Mouse (Mus musculus): ENCODE measurements around the gene Kcnj11.
A peak's percentile ranks its signal among the peaks of the same experiment; 100 is the strongest.

The Kcnj11 gene

GRCm38 (mm10) chr7:46100563-46100962 is at the start of gene Kcnj11:
Kcnj11 (minus strand) TSS chr7:46100764.
- peak; percentile 72 for DNase-seq (ENCODE audit: low read depth, low spot score)

DNA sequence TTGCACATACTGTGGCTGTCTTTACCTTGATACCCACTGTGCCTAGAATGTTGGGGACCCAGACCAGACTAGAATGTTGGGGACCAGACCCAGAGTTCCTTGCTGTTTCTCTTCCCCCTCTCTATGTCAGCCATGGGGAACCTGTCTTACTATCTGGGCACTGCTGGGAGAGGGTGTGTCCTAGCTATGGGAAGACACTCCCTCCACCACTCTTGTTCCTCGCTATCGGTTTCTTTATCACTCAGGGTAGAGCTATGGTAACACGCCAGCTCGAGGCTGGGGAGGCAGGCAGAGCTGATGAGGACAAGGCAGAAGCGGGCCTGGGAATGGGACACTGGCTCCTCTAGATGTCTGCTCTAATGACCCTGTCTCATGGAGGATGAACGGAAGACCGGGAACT is 46.9 kb upstream of the Kcnj11 start:
- no peak for DNase-seq (ENCODE audit: low read depth, low spot score)

DNA sequence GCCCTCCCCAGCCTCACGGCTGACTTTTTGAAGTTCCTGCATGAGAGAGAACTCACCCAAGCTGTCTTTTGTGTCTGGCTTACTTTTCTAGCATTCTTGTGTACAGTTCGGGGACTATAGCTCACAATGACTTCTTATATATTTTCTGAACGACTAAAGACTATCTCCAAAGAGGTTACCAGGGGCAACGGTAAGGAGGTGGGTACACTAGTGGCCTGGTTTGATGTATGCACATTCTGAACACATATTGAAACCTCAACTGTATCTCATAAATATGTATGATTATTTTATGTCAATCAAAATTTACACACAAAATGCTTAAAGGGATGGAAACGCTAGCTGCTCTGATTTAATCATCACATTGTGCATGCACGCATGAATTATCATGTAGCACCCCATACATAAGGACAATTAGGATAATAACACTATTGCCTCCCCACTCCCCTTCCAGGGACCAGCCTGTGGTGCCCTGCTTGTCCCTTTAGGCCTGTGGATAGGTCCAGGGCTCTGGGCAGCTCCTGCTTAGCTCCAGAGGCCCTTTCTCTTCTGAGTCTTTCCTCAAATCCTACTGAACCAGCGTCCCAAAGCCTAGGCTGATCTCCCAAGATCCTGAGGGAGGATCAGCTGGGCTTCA is 46.2 kb upstream of the Kcnj11 start:
- DNase-seq (ENCODE audit: low read depth, low spot score), result no peak

GRCm38 (mm10) chr7:46144061-46144460 is 43.5 kb upstream of the Kcnj11 start:
- no peak for DNase-seq (ENCODE audit: low read depth, low spot score)

DNA sequence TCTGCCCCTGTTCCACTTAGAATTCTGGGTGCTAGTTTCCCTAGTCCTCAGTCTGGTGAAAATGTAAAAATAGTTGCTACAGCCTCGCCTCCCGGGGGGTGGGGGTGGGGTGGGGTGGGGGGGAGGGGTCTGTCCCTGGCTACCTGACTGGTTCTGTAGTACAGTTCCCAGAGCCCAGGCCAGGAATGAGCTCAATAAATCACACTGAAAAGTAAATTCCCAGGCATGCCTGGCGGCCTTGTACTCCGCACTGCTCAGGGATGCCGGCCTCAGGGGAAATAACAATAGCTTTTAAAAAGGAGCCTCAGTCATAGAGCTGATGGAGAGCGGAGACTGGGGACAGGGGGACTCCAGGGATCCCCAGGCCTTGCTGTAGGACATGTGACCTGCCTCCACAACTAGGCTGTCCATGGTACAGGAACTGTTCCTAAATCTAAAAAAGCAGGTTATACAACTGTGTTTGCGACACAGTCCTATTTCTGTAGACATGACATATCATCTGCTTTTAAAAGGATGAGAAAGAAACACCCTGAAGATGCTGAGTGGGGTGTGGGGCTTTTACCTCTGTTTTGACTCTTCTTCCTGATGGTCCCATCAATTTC is 37.9 kb upstream of the Kcnj11 start:
- DNase-seq (ENCODE audit: low read depth, low spot score), result no peak

GRCm38 (mm10) chr7:46133858-46134257 is 33.3 kb upstream of the Kcnj11 start:
- no peak for DNase-seq (ENCODE audit: low read depth, low spot score)

- DNase-seq (ENCODE audit: low read depth, low spot score), result no peak
These were observed 31.7 kb upstream of the Kcnj11 start for GRCm38 (mm10) chr7:46132229-46132628.

DNA sequence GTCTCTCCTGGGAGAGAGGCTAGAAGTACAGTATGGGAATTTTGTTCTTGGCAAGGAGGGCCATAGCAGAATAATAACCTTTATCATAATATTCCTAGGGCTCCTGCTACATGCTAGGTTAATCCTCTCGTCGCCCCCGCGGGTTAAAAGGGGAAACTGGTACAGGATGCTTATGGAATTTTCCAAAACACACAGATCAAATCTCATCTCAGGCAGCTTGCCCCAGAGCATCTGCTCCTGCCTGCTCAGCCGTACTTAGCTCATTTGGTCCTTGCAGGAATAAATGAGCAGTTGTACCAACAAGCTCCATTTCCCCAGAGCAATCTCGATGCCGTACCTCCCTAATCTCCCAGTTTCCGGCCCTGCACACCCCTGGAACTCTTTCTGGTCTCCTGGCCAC is 31.2 kb upstream of the Kcnj11 start:
- no peak for DNase-seq (ENCODE audit: low read depth, low spot score)

DNA sequence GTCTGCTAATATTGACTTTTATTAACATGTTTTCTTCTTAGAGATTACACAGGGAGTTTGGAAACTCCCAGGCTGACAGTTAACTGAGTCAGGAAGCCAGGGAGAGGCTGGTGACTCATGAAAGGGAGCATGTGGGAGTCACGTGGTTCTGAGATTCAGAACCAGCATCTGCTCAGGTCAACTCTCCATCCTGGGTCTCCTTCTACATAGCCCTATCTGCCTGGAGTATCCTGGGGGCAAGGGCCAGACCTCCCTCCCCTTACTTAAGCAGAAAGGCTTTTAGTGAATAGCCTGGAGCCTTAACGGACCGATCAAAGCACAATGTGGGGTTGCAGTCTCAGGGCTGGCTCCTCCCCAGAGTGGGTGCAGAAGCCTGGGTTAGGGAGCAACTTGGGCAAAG is 30.7 kb upstream of the Kcnj11 start:
- no peak for DNase-seq (ENCODE audit: low read depth, low spot score)

GRCm38 (mm10) chr7:46130723-46131122 is 30.2 kb upstream of the Kcnj11 start:
- no peak for DNase-seq (ENCODE audit: low read depth, low spot score)

DNA sequence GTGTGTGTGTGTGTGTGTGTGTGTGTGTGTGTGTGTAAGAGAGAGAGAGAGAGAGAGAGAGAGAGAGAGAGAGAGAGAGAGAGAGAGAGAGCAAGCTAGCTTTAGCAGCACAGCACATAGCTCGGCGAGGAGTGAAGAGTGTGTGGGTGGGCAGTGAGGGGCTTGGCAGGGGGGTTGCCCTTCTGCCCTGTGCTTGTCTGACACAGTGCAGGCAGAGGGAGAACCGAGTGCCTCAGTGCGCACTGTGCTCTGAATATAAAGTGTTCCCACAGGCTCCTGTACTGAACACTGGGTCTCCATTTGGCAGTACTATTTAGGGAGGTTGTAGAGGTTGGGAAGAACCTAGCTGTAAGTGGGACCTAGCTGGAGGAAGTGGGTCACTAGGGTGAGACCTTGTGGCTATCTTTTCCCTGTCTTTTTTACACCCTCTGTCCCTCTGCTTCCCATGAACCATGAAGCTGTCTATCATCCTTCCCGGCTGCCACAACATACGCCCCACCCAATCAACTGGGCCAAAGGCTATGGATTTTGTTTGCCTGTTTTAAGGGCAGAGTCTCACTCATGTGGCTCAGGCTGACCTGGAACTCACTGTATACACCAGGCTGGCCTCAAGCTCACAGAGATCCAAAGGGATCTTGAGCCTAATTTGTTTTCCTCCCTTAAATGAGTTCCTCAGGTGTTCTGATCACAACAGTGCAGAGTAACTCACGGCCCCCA is 29.1 kb upstream of the Kcnj11 start:
- no peak for DNase-seq (ENCODE audit: low read depth, low spot score)

DNA sequence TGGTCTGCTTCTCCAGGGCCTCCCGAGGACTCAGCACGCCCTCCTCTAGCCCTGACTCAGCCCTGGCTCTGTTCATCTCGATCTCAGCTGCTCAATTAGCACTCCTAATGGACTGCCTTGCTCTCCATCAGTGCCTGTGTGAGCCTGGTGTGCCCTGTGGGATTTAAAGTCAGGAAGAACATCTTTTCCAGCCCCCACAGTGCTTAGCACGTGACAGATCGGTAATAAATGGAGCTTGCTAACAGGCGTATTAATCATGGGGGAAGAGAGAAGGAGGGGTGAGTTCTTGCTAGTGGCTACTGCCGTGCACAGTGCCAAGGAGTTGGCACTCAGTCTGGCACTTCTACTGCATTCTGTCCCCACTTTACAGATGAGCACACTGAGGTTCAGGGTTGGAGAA is 27.6 kb upstream of the Kcnj11 start:
- DNase-seq (ENCODE audit: low read depth, low spot score), result no peak

DNA sequence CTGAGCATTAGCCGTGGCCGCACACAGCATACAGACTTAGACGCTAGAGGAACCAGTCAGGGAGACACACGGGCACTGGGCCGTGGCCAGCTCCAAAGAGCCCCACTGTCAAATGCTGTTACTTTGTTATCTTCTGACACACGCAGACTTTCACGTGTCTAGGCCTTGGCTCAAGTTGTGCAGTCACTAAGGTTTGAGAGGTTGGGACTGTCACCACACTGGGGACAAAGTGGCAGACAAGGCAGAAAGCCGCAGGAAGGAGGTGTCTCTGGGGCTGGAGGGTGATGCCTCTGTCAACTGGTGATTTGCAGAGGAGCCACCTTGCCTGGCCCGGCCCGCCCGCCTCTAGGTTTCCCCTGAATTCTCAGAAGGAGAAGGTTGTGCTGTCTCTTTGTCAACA is 24.8 kb upstream of the Kcnj11 start:
- DNase-seq (ENCODE audit: low read depth, low spot score), result no peak

DNA sequence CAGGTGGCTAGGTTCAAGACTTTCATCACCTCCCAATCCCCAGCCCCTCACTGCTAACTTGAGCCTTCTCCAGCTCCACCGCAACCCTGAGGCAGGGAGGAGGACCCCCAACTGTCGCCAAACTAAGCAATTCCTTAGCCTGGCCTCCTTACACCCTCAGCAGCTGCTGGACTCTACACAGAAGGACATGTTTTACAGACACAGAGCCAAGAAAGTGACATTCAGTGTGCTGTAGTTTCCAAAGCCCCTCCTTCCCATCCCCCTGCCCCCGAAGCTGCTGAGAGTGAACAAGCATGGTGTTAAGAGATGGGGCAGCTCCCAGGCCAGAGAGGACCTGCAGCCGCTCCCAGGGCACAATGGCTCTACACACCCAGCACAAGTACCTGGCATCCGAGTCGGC is 23.9 kb upstream of the Kcnj11 start:
- no peak for DNase-seq (ENCODE audit: low read depth, low spot score)

GRCm38 (mm10) chr7:46122964-46123363 is 22.4 kb upstream of the Kcnj11 start:
- no peak for DNase-seq (ENCODE audit: low read depth, low spot score)

GRCm38 (mm10) chr7:46117035-46117434 is 16.5 kb upstream of the Kcnj11 start:
- DNase-seq (ENCODE audit: low read depth, low spot score), result no peak

- no peak for DNase-seq (ENCODE audit: low read depth, low spot score)
These were observed 15.6 kb upstream of the Kcnj11 start for GRCm38 (mm10) chr7:46116118-46116581.

DNA sequence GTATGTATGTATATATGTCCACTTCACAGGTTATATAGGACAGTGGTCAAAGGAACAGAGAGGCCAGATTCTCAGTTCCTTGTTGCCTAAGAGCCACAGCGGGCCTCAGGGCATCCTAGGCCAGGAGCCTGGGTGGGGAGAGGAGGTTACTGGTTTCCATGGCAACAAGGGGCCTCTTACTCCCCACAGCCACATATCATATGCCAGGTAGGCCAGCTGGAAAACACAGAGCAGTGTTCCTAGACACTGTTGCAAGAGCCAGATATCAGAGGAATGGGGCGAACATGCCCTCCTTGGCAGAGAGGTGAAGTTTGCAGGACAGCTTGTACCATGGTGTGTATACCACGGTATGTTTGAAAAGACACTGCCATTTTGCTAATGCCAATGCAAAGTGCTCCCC is 12.9 kb upstream of the Kcnj11 start:
- no peak for DNase-seq (ENCODE audit: low read depth, low spot score)

GRCm38 (mm10) chr7:46111938-46112337 is 11.4 kb upstream of the Kcnj11 start:
- no peak for DNase-seq (ENCODE audit: low read depth, low spot score)

GRCm38 (mm10) chr7:46111212-46111817 is 10.8 kb upstream of the Kcnj11 start:
- no peak for DNase-seq (ENCODE audit: low read depth, low spot score)

GRCm38 (mm10) chr7:46110079-46110478 is 9.5 kb upstream of the Kcnj11 start:
- no peak for DNase-seq (ENCODE audit: low read depth, low spot score)

GRCm38 (mm10) chr7:46105484-46105883 is 4.9 kb upstream of the Kcnj11 start:
- DNase-seq (ENCODE audit: low read depth, low spot score), result no peak

All from retina, adult 2 months (tissue).